Mouse (Mus musculus) CD4-positive, CD25-positive, alpha-beta regulatory T cell, adult 4 months (primary cell): ENCODE measurements around the gene Chd5. TPM values are rescaled to one million over a fixed set of nuclear protein-coding genes. Genes with fewer than 3 reads are reported as not detected.
A peak's percentile ranks its signal among the peaks of the same experiment; 100 is the strongest.

Experiments used
- ATAC-seq: one replicate; pipeline ENCODE4 v1.8.0; 2017
- polyA plus RNA-seq, 2 experiments: library from polyadenylated mRNA; unstranded; fragments of 100-300 nt; shearing (Covaris generic); gene quantifications; one replicate each; pipeline ENCODE4 v1.2.1; 2017

Gene Chd5
- polyA plus RNA-seq: under 1 TPM in 1 of 2 experiments, not detected in 1; 0.40 TPM

- no peak for ATAC-seq
These were observed at the start of gene Chd5 for GRCm38 (mm10) chr4:152338419-152339292. Chd5 (plus strand) TSS chr4:152338651.

DNA sequence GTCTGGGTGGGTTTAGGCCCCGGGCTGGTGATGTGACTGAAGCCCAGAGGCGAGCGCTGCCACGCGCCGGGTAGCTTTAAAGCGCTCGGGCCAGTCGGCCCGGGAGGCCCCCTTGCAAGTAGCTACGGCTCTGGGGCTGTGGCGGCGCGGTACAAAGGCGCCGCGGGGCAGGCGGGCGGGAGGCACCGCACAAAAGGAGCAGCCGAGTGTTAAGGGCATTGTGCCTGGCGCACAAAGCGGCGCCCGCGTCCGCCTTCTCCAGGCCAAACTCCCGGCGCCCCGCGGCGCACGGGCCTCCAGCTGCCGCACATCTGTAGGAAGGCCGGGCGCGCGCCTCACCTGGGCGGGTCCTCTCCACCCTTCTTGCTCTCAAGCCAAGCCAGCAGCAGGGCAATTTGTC lies 48.1 kb upstream of the Chd5 start:
- ATAC-seq: no peak

DNA sequence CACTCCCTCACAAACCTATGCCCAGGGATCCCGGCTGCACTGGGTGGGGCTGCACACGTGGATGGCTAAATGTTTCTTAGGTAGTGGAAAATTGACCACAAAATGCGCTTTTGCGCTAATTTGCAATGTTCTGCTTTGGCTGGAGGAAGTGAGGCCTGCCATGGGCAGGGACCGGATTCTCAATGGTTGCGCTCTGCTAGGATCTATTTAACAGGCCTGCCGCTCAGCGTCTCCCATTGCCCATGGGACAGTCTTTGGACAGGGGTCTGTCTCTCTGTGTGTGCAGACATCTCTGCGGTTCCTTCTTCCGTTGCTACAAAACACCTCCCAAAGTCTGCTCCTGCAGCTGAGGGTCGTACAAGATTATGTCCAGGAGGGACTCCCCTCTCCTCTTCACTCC lies 47.5 kb upstream of the Chd5 start:
- ATAC-seq: no peak

DNA sequence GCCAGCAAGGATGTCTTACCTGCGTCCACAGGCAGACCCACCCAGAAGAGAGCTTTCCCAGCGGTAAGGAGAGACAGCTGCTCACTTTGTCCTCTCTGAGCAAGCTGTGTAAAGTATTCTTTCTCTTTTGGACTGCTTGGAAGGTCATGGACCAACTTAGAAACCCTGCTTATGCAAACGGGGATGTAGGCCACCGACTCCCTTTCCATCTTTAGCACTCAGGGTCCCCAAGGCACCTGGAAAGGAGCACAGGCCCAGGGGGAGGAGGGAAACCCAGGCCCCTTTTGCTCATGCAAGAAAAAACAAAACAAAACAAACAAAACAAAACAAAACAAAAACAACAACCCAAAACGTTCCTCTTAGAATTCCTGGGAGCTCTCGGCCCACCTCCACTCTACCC lies 46.9 kb upstream of the Chd5 start, which contains the start of gene Hes3:
Gene Hes3 (minus strand): TSS at position 101 of the 400 bp plus-strand sequence.
- no peak for ATAC-seq

DNA sequence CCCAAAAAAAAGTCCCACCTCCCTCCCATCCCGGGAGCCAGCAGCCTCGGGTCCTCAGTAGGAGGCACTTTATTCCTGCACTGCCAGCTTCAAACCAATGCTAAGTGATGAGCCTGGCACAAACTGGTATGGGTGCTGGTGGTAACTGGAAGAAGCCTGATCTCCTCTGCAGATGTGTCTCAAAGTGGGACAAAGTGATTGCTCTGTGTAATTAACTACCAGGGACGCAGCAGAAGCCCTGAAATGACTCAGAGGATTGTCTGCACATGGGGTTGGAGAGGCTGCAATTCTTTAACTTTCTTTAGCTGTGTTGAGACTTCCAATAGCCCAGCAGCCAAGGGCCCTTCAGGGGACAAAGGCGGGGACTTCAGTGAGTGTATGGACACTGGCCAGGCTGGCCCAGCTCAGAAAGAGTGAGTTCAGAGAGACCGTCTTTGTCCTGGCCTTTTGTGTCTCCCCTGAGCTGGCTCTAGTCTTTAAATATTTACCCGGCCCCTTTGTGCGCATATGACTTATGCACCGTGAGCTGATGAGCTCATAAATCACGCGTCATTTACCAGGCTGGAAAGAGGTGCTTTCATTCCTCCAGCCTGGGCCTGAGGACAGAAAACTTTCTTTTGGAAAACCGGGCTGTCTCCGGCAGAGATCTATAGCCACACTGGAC lies 46.2 kb upstream of the Chd5 start:
- no peak for ATAC-seq

- no peak for ATAC-seq
These were observed 44.1 kb upstream of the Chd5 start for GRCm38 (mm10) chr4:152294188-152294929.

DNA sequence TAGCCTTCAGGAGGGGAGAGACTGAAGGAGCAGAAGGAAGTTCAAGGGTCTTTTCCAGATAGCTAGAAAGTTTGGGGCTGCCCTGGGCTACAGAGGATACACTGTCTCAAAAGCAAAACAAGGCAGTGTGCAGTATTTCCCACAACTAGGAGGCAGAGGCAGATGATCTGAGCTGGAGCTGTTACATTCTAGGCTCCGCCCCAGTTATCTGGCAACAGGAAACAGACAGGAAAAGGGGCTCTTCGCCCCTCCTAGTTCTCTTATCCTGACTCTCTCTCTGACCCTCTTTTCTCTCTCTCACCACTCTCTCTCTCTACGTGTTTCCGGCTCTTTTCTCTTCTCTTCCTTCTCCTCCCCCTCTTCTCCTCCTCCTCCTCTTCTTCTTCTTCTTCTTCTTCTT lies 42.5 kb upstream of the Chd5 start:
- peak; percentile 11 for ATAC-seq

DNA sequence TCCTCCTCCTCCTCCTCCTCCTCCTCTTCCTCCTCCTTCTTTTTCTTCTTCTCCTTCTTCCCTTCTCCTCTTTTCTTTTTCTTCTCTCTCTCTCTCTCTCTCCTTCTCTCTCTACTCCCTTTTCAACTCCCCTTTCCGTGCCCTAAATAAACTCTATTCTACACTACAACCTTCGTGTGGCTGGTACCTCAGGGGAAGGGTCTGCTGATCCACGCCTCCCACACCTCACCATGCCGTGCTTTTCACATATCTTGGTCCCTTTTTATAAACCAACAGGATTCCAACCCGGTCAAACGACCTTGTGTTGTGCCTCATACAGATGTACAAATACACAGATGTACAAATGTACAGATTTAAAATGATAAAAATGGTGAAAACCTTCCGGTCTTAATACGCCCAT lies 42.1 kb upstream of the Chd5 start:
- no peak for ATAC-seq

DNA sequence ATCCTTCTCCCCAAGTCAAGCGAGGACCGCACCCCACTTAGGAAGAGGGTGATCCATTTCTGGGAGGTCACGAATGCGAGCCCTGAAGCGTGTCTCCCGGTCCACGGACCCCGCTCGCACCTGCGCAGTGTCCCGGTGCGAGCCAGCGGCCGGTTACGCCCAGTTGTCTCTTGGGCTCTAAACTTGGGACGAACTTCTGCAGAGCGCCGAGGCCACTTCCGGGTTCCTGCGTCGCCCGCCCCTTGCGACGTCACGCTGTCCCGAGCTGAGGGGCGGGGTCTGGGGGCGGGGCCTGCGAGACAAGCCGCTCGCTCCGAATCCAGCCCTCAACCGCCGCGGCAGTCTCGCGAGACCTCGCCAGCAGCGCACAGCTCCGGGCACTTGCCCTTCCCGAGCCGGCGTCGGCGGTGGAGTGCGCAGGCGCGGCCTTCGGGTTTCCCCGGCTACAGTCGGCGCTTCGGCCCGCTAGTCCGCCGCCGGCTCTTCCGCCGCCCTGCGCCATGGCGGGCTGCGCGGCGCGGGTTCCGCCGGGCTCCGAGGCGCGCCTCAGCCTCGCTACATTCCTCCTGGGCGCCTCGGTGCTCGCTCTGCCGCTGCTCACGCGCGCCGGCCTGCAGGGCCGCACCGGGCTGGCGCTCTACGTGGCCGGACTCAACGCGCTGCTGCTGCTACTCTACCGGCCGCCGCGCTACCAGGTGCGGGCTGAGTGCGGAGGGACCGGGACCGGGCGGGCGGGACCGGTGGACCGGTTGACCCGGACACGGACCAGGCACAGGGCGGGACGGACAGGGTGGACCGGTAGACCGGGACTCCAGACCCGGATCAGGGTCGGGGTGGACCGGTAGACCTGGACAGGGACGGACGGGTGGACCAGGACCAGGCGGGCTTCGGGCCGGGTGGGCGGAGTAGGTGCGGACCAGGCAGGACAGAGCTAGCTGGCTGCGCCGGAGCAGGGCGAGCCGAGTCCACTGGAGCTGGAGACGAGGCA lies 41.3 kb upstream of the Chd5 start, which contains the start of gene Icmt:
Gene Icmt (plus strand): TSS at position 354 of the 988 bp plus-strand sequence.
- peak; percentile 91 for ATAC-seq

DNA sequence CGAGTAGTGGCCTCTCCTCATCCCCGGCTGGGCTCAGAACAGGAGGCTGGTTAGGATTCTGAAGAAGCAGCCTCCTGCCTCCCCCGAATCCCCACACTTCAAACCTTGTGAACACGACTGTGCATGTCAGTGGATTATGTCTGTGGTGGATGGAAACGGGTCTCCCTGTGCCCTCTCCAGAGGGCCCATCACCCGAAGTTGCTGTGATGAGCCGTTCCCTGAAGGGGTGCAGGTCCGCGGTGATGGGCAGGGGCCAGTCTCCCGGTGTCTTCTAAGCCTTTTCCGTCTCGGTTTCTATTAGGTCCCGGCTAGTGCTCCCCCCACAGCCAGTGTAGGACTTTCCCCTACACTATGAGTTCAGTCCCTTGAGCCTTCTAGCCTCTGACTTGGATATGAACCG lies 39.6 kb upstream of the Chd5 start:
- no peak for ATAC-seq

GRCm38 (mm10) chr4:152300375-152300774 lies 38.1 kb upstream of the Chd5 start:
- no peak for ATAC-seq

DNA sequence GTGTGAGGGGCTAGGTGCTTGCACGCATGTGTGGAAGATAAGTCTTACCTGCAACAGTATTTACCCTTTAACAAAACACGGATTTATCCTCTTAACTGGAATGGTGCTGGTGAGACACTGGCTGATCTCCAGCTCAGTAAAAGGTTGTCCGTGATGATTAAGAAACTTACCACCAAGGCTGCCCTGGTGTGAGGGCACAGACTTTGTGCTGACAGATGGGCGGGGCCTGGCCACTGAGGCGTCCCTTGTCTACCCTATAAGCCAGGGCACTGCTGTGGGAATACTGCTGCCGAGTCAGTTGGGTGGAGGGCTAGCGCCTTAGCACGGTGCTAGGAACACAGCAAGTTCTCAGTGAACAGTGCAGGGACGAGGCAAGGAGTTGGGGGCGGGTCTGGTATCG lies 36.4 kb upstream of the Chd5 start:
- ATAC-seq: no peak

GRCm38 (mm10) chr4:152303172-152303571 lies 35.3 kb upstream of the Chd5 start:
- no peak for ATAC-seq

GRCm38 (mm10) chr4:152304685-152305084 lies 33.8 kb upstream of the Chd5 start:
- no peak for ATAC-seq

- ATAC-seq: no peak
These were observed 32.5 kb upstream of the Chd5 start for GRCm38 (mm10) chr4:152305991-152306390.

DNA sequence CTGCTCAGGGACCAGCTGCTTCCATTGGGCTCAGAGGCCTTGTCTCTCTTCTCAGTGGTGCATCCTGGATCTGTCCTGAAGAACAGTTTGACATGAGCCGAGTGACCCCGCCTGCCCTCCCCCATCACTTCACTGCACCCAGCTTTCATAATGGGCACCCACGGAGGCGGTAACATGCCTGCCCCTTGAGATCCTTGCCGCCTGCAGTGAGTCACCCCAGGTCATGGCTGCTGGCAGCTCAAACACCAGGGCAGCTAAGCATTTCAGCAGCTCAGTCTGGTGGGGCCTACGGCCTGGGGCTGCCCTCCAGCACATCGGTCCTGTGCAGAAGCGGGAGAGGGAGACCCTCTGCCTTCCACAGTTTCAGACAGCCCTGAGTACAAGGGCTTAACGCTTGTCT lies 30.9 kb upstream of the Chd5 start:
- ATAC-seq: no peak

DNA sequence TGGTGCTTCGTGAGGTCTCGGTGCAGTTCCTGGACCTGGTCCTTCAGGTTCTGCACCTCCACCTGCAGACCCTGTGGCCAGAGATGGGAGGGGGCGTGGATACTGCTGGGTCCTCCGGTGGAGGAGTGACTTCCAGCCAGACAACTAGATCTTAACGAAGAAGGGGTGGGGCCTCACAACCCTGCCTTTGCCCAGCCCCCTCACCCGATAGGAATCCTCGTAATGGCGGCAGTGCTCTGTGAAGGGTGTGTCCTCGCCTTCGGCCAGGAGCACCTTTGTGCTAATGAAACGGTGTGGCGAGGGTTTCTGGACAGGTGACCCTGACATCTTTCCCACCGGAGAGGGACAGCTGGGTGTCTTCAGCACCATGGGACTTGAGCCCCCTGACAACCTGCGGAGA lies 26.3 kb upstream of the Chd5 start:
- ATAC-seq: no peak

DNA sequence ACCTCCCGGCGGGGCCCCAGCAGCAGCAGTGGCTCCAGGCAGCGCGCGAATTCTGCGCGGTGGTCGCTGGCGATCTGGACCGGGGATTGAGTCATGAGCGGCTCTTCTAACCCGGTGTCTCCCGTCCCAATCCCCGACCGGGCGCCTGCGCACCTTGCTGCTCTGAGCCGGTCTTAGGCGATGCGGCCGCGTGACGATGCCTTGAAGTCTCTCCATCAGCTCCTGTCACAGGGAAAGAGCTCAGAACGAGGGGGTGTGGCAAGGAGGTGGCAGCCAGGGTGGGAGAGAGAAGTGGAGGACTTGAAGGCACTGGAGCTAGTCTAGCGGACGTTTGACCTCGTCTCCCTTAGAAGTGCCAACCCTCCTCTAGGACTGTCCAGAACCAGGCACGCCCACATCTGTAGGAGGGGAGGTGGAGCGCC lies 25.2 kb upstream of the Chd5 start:
- ATAC-seq: peak; percentile 60

GRCm38 (mm10) chr4:152313934-152314333 lies 24.5 kb upstream of the Chd5 start:
- no peak for ATAC-seq

DNA sequence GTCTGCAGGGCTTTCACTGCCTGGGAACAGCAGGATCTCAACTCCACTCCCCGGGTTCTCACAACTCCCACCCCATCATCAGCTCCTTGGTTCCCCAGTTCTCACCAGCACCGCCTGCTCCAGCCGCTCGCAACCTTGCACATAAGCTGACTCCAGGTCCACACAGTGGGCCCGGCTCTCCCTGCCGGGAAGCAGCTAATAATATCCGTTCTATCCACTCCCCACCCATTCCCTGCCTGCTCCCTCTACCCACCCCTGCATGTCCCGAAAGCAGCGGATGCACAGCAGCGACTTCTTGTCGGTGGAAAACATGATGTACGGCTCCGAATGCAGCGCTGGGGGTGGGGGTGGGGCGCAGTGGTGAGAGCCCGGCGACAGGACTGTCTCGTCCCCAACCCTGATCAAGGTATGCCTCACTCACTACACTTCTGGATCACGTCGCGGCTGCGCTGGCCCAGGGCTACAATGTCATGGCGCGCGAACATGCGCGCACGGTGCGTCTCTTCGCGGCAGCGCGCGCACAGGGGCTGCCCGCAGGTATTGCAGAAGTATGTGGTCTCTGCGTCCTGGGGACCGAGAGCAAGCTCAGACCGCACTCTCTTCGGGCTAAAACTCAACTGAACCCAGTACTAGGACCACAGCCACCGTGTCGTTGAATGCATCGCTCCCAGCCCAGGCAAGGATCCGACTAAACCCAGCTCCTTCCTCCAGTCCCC lies 22.8 kb upstream of the Chd5 start:
- ATAC-seq: no peak

DNA sequence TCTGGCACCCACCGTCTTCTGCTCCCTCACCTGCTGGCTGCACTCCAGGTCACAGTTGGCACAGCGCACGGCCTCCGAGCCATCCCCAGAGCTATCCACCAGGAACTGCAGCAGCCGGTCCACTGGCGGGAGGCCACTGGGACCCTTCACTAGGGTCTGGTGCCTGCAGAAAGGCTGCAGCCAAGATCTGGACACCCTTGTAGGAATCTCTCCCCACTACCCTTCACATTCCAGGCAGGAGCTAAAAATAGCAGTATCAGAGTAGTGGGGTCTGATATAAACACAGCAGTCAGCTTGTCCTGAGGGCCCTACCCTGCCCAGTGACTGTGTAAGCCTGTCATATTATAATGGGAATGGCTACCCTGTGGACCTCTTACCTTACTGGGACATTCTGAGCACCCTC lies 20.8 kb upstream of the Chd5 start:
- no peak for ATAC-seq
